Mouse (Mus musculus) cerebellum, postnatal 25 days (tissue): Measurements from ENCODE around the gene S100a5.

Experiments
- DNase-seq, 2 experiments: peaks; one replicate each; pipeline ENCODE4 v3.0.0; 2021; ENCODE audit warnings: mixed read lengths in 2 of 2

Gene S100a5

DNA sequence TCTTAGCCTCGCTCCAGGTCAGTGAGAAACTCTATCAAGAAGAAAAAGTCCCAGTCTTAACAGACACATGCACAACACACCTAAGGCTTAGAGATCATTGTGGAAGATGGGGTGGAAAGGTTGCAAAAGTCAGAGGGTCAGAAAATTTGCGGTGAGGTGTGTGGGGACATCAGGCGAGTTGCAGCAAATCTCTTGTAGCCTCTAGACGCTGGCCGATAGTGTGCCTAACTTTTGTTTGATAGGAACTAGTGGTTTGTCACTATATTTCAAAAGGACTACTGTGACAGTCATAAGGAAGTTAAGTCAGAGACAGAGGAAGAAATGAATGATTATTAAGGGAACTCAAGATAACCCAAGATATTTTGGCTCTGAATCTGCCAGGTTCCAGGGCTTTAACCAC, 19.0 kb downstream of the S100a5 start:
- no peak for DNase-seq

DNA sequence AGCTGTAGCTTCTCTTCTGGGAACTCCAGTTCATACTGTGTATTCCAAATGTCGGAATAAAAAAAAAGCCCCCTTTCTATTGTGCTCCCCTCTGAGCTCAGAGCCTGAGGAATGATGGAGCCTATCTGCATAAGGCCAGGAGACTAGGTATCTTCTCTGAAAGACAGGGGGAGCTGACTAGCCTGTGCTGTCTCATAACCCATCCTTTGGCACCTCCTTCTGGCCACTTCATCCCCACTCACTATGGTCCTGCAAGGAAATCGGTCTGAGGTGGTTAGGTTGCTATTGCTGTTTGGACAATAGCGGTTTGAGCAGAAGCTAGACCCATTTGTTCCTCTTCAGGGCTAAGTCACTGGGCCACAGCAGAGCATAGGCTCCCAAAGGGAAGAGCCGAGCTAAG, 19.5 kb downstream of the S100a5 start:
- peak in 1 of 2 experiments; percentile 15 for DNase-seq

DNA sequence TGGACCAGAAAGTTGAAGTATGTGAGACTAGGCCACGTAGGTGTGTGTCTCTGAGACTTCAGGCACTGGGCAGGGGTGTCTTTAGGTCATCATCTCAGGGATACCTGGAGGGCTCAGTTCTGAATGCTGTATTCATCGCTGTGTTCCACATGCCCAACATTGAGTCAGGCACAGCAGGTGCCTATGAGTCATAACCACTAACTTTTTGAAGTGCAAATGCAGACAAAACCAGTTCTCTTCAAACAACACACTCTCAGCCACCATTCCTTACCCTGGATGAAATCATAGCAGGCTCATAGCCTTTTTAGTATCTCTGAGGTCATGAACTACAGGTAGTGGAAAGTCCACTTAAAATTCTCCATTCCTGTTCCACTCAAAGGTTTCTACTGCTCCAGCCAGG, 21.0 kb downstream of the S100a5 start:
- no peak for DNase-seq

DNA sequence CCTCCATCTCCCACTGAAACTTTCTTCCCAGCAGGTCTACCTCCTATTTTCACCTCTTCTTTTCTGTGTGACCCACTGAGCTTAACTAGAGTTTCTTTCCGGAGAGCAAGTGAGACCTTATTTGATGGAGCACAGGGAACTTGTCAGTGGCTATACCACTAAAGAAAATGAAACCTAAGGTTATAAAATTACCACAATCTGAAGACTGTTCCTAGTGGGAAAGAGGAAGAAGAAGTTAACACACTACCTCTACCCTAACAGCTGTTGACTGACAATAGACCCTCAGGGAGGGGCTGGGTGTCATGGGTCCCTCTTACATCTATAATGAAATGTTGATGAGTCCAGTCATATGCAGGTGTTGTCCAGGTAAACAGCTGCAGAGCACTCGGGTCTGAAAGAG, 23.7 kb downstream of the S100a5 start:
- DNase-seq = no peak

DNA sequence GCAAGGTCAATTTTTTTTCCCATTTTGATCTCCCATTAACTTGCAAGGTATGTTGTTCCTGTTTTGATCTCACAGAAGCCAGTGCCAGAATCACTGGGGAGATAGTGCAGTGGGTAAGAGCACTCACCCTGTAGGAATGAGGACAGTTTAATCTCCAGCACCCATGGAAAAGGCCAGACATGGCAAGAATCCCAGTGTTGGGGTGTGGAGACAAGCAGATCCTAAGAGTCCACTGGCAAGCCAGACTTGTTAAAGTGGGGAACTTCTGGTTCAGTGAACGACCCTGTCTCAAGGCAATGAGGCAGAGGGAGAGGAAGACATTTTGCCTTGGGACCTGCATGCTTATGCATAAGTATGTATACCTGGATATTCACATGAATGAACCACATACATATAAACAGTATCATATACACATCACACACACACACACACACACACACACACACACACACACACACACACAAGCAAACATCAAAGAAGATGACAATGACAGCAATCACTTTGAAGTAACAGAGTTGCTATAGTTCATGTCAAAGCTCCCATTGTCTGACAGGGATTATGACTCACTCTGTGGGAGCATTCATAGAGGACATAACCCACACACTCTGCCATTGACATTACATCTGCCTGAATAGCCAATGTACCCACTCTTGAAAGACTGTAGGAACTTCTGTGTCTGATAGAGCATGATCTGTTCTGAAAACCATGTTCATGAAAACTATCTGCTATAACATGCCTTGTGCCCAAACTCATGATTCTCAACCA, 30.4 kb downstream of the S100a5 start:
- DNase-seq = no peak

DNA sequence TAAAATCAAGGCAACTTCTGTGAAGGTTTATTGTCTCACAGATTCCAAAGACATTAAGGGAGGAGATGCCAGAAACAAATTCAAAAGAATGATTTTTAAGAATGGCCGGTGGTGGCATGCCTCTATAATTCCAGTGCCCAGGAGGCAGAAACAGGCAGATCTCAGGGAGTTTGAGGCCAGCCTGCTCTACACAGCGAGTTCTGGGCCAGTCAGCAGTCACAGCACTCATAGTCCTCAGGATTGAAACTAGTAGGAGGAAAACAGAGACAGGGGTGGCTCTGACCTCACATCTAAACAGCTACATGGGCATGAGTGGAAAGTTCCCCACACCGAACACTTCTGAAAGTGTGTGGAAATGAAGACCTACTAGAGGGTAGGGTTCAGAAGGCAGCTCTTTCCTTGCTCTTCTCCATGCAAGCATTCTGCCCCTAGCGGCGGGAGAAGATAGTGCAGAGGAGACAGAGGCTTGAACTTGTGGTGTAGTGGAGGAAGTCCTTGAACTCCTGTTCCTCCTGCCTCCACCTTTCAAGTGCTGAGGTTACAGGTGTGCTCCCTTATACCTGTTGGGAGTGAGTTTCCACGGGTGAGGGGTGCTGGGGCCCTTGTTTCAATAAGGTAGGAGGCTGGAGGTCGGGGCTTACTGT, 31.3 kb downstream of the S100a5 start:
- DNase-seq = peak in 1 of 2 experiments; percentile 36

DNA sequence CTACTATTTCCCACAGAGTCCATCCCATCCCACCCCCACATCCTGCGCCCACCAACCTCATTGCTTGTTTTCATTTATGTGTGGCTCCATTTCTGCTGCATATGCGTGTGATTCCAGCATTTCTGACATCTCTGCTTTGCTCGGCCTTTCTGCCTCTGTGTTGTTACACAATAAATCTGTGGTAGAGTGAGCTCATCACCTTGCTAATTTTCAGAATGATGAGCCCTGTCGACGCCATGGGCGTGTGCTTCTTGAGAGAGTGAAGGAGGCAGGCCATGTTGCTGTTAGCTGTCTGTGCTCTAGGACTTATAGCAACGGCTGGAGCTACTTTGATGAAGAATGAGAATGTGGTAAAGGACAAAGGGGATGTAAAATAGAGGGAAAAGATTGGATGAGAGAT, 32.7 kb downstream of the S100a5 start:
- DNase-seq = no peak

DNA sequence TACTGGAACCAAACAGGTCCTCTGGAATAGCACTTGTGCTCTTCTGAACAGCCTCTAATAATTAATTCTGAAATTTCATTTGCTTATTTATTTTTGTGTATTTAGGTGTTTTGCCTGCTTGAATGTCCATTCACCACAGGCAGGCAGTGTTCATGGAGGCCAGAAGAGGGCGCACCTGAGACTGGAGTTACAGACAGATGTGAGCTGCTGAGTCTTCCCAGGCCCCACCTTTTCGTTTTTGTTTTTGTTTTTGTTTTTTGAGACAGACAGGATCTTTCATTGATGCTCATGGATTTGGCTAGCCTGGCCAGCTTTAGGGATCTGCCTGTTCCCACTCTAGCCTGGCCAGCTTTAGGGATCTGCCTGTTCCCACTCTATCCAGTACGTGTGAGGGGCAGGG, 35.9 kb downstream of the S100a5 start:
- DNase-seq = peak in 1 of 2 experiments; percentile 34

DNA sequence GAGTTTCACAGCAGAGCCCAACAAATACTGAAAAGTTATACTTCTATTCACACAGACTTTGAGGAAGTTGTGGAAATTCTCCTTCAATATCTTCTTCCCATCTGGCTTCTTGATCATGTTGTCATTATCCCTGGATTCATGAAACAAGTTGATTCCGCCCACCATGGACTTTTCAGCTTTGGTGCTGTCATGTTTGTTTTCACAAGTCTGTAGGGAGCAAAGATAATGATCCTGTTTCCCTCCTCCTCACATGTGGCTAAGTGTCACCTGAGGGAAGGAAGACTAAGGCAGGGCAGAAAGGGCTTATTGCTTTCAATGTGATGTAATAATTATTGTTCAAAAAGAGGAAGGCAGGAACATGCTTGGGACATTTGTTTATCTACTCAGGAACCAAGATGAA, 39.0 kb downstream of the S100a5 start:
- DNase-seq = no peak

DNA sequence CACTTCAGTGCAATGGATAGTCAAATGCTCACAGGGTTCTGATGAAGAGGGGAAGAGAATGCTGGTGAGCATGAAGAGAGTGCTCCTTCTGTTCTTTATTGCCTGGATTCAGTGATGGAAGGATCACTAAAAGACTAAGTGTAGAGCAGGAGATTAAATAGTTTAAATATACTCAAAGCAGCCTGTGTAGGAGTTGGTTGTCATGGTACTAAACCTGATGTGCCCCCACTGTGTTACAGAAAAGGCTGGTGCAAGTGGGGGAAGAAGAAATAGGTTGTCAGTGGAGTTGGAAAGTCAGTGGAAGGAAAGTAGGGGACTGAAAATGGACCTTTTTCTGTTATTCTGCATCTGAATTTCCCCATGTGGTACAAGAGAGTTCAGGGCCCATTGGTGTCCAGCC, 40.7 kb downstream of the S100a5 start:
- no peak for DNase-seq

DNA sequence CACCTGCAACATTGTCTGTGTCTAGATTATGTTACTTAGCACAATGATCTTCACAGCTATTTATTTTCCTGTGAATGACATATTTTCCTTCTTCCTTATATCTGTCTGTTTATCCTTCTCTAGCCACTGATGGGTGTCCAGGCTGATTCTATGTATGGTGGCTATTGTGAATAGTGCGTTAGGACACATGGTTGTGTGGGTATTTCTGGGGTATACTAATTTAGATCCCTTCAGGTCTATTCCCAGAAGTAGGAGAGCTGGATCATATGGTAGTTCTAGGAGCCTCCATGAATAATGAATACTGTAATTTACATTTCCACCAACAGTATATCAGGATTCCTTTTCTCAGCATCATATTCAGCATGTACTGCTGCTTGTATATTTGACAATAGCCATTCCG, 41.5 kb downstream of the S100a5 start:
- no peak for DNase-seq

DNA sequence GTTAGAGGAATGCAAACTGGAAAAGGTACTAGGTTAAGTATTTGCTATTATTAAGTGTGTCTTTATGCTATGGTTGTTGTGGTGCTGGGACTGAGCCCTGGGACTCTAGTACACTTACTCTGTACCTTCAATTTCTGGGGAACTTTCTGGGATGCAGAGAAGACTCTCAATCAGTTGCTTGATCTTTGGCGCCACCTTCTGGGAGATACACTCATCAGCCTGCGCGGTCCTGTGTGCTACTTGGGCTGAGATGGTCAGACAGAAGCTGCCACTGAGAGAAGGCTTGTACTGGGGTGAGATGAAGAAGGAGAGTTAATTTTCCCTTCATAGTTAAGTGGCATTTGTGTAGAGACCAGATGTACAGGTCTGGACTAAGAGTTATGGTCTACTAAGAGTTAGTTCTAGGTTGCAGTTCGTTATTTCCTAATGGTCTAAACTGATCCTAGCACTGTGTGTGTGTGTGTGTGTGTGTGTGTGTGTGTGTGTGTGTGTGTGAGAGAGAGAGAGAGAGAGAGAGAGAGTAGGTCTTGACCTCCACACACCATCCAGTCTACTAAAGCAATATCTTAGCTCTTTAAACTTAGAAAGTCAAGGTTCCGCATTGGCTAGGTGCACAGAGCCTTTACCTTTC, 44.7 kb downstream of the S100a5 start:
- DNase-seq = peak; percentile 62 to 83

DNA sequence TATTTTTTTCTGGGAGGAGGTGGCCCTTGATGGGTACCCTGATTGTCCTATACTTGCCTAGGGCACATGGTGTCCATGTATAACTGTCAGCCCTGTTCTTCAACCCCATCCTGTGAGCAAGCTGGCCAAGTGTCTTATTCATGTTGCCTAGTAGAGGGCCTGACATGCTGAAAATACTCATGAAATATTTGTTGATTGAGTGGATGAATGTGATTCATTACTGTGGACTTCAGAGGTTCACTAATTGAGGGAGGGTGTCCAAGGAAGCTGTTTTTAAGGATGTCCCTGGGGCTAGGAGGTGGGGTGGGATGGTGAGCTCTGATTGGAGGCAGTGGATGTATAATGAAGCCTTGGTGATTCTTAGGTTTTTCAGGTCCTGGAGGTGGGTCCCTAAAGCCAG, 45.4 kb downstream of the S100a5 start, which contains the start of gene S100a7a:
S100a7a (plus strand) TSS at position 301 of the 400 bp plus-strand sequence.
- no peak for DNase-seq

DNA sequence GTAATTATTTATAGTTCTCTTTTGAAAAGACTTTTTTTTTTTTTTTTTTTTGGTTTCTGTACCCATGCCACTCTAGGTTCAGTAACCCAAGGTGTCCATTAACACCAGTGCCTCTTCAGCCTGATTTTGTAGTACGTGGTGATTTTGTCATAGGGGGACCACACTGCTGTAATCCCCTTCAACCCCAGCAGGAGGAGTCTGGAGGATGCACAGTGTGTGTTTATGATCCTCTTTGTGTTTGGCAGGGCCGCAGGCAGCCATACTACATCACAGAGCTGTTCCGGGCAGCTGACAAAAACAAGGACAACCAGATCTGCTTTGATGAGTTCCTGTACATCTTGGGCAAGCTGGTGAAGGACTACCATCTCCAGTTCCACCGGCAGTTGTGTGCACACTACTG, 49.1 kb downstream of the S100a5 start:
- DNase-seq = no peak

DNA sequence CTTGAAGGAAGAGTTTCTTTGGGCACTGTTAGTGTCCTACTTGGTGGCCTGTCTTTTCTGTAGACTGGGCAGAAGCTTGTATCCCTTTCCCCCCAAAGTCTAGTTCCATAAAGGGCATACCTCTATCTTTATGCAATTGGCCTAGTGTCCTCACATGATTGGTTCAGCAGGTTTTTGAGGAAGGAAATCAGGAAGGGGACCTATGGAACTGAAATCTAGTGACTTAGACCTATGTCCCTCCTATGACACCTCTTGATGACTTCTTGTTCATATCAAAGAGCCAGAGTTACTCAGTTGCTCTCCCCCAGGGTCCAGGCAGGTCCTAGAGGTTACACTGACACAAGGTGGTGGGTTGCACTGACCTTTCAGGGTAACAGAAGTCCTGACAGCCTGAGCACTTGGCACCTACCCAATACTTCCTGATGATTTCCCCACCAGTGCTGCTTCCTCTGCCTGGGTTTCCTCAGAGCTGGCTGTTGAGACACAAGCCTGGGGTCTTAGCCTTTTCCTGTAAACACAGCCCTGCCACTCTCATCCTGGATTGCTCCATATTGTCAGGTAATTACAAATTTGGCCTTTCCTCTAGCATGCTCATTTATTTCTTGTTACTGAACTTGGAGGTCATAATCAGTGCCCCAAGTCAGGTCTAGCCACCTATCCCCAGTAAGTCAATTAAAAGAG, 51.2 kb downstream of the S100a5 start:
- DNase-seq = no peak
